Mouse (Mus musculus) urinary bladder, postnatal 4 days (tissue): ENCODE results near the gene Cdk14.

Experiments used
- DNase-seq, 2 experiments: peaks; one replicate each; pipeline ENCODE4 v3.0.0; 2021 to 2022; ENCODE audit warnings: low spot score in 2 of 2

Gene Cdk14

DNA sequence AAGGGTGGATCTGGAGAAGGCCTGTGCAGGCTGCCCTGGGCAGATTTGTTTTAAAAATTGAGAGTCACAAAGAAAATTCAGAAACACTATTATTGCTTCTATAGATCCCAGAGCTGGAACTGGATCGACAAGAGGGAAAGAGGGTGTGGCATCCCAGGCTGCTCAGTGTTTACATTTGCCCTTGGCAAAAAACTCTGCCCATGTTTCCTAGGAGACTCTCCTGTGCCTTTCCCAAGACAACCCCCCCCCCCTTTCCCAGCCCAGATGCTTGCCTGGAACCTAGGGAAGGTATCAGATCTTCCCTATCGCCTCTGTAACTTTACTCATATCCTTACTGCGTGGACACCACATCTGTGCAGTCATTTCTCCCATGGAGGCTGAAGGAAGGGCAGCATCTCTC is 628.9 kb downstream of the Cdk14 start:
- DNase-seq = no peak

DNA sequence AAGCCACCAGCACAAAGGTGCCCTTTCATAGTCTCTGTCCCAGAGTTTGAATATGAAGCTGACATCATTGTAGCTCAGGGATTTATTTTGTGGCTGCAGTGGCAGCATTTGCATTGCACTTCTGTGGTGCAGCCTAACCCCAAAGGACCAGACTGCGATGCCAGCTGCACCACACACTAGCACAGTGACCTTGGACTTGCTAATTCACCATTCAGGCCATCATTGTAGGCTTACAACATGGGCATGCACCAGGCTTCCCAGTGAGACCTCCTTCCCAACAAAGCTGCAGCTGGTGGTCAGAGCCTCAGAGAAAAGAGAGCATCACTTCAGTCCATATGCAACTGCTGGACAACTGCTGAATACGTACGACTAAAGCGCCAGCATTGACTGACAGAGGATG is 629.8 kb downstream of the Cdk14 start:
- DNase-seq = no peak

DNA sequence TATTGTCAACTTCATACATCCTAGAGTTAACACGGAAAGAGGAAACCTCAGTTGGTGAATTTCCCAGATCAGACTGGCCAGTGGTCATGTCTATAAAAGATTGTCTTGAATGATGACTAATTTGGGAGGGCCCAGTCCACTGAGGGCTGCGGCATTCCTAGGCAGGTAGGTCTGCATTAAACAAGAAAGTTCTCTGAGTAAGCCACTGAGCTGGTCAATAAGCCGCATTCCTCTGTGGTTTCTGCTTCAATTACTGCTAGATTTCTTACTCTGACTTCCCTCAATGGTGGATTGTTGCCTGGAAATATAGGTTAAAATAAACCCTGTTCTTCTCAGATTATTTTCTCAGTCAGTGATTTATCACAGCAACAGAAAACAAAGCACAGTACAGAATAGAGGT is 631.6 kb downstream of the Cdk14 start:
- no peak for DNase-seq

DNA sequence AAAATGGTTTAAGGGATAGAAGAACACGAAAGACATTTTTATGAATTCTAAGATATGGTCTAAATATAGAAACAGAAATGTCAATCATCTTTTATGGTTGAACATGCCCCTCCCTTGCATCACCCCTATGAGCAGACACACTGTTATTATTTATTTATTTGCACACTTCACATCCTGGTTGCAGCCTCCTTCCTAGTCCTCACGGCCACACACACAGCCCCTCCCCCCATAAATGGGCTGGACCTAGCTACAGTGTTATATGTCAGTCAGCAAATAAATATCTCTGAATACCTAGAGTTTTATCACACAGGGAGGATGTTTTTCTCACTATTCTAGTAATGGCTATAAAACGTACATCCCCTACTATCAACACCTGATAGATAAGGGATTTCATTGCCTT is 633.3 kb downstream of the Cdk14 start:
- DNase-seq = no peak

DNA sequence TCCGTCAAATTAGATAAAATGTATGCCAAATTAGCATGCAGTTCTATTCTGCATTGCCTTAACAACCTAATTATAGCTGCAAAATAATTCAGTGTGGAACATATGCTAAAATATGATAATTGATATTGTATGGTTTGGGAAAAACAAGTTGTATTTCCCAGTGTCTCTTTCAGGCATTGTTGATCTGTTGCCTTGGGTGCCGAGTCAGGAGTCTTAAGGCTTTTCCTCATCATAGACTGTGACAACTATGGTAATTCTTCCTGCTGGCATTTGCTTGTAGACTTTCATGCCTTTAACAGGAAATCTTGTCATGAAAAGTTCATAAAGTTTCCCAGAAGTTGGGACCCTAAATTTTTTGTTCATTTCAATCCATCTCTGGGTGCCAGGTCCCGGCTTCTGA is 641.8 kb downstream of the Cdk14 start:
- no peak for DNase-seq

DNA sequence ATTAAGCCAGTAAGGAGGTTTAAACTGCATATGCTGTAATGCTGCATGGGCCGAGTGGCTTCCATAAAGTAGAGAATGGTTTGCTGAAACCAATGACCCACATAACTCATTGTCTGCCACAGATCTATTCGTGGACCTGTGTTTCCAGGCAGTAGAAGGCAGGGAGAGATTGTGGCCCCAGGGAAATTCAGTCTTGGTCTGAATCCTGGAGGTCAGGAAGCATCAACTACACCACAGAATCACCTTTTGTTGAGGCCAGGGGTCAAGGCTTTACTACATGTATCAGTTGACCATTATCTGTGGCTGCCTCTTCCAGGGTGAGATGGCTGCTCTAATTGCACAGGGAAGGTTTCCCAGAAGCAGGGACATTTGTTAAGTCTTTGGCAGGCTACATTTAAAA is 643.6 kb downstream of the Cdk14 start:
- no peak for DNase-seq

DNA sequence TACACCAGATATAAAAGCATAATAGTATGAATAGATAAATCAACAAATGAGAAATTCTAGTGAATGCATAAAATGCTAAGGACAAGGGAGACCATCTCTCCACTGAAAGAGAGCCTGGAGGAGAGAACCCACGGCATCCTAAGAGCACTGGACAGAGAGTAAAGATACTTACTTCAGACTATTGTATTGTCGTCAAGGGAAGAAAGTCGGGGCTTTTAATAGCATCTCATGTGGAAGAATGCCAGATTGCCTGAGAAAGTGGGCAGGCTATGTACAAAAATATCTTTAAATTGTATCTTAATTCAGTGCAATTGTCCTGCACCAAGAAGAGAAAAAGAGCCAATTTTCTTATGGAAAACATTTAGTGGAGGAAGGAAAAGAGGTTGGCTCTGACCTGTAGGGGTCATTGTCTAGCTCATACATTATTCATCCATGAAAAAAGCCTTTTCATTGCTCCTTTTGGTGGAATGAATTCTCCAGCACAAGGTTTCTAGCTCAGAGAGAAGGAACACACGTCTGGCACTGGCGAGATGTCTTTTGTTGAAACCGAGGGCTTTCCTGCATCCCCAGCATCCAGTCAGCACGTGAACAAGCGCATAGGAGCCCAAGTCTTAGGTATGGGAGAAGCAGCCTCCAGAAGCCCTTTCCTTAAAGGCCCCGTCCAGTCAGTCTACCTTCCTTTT is 646.9 kb downstream of the Cdk14 start:
- DNase-seq = no peak

DNA sequence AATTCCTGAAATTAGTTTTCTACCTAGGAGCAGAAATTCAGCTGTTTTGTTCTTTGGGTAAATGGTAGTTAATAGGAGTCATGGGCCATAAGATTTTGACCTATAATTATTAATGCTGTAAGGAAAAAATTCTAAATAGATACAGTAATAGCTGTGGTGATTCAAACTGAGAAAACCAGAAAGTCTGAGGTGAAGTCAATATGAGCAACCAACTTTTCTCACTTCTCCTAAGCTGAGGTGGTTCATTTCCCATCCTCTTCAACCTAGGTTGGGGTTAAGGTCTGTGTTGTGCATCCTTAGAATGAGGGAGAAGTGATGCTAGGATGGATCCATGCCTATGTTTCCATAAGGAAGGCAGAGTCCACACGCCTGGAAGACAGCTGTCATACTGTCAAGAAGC is 649.5 kb downstream of the Cdk14 start:
- no peak for DNase-seq

DNA sequence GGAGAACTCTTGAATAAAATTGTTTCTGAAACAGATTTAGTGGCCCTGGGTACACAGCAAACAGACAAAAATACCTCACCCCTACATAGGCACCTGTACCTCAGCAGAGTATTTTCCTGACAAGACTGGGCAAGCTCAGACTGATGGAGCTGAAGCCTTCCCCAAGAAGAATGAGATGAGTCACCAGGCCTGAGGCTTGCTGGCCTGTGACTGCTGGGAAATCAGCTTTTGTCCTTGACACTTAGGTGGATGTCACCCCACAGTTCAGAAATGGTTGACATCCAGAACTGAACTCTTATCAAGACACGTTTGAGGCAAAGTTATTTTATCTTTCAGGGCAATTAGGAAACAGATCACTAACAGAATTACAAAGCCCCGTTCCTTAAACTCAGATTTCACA is 652.2 kb downstream of the Cdk14 start:
- DNase-seq = no peak

DNA sequence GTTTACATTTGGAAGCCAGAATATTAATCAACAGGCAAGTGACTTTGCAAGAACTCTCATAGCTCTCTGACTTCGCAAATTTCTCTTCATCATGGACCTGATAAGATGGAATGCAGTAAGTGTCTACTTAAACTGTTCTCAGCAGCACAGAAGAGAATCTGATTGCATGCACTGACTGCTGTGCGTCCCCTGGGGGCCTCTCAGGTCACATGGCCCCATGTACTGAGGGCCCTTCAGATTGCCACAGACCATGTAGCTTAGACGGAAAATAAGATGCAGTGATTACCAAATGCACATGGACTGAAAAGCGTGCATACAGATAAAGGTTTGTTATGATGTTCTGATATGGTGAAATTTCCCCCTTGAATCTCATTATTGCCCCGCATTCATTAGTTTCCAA is 653.4 kb downstream of the Cdk14 start:
- no peak for DNase-seq

DNA sequence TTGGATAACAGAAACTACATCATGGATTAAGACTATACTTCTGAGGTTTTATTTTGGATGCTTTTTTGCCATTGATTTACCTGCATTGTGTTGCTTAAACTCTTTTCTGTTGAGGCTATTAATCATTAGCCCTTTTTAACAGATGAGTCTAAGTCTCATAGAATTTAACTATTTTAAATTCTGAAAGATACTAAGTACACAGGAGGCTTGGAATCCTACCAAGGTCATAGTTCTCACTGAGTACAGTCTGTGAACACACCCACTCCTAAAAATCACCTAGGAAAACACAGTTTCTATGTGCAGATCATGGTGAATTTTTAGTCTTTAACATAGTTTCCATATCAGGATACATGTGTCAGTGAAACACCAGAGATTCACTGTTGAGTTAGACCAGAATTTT is 658.2 kb downstream of the Cdk14 start:
- DNase-seq = no peak

DNA sequence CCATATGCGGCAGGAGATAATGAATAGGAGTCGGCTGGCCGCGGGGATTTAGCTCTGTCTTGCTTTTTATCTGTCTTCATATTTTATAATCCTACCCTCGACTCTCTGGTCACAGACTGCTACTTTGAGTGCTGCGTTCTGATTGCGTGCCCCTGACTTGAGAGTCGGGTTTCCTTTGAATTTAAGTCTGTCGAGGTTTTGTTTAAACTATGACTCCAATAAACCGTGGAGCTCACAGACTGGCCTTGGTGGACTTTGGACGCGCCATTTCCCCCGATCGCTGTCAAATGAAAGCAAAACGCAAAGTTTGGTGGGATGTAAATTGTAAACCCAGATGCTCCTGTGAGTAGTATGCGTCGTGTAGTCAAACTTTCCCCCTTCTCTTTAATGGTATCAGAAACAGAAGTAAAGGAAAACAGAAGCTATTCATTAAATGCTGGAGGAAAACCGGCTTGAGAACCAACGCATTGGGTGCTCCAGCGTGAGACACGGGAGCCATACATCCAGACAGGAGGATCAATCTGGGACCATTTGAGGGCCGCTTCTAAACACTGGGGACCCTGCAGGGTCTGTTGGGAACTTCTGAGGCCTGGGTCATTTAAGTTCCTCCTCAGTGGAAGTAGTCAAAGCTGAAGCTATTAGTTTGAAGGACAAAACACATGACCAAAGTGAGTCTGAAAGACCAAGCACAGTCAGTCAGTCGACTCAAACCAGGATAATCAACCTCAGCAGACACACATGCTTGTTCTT is 661.6 kb downstream of the Cdk14 start:
- no peak for DNase-seq

DNA sequence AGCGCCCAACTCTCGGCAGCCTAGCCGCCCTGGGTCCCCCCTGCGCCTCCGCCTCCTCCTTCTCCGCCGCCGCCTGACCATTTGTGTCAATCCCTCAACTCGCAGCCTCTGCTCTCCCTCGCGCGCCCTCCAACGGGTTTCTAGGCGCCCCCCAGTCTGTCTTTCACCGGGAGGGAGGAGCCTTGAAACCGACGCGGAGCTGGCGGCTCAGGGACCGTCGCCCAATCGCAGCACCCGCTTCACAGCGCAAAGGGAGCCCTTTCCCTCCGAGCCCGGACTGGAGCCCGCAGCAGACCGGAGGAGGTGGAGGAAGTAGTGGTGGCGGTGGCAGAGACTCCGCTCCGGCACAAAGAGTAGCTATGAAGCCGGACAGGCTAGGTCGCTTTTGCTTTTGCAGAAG is 662.2 kb downstream of the Cdk14 start, which contains the start of gene Fzd1:
TSS of gene Fzd1 (minus strand) at position 134 of the 400 bp plus-strand sequence.
- peak; percentile 94 for DNase-seq

DNA sequence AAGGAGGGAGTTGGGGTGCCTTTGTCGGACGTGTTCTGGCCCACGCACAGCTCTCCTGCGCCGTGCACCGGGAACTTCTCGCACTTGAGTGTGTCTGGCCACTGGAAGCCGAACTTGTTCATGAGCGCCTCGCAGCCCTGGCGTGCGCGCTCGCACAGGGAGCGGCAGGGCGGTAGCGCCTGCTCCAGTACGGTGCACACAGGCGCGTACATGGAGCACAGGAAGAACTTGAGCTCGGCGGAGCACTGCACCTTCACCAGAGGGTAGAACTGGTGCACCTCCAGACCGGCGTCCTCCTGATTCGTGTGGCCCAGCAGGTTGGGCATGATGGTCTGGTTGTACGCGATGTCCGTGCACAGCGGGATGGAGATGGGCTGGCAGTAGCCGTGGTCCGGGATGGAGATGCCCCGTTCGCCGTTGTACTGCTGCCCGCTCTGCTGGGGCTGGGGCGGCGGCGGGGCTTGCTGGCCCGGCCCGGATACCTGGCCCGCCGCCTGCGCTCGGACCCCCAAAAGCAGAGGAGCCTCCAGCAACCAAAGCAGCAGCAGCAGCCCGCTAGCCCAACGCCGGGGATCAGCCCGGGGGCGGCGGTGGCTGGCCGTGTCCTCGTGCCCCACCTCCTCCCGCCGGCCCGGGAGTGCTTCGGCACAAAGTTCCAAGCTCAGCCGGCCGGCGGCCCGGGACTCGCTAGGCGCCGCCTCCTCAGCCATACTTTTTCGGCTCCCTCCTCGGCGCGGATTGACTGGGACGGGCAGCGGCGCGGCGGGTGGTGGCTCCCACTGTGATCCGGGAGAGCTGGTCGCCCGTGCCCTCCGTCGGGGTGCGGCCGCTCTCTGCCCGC is 663.0 kb downstream of the Cdk14 start:
- peak; percentile 62 to 70 for DNase-seq

DNA sequence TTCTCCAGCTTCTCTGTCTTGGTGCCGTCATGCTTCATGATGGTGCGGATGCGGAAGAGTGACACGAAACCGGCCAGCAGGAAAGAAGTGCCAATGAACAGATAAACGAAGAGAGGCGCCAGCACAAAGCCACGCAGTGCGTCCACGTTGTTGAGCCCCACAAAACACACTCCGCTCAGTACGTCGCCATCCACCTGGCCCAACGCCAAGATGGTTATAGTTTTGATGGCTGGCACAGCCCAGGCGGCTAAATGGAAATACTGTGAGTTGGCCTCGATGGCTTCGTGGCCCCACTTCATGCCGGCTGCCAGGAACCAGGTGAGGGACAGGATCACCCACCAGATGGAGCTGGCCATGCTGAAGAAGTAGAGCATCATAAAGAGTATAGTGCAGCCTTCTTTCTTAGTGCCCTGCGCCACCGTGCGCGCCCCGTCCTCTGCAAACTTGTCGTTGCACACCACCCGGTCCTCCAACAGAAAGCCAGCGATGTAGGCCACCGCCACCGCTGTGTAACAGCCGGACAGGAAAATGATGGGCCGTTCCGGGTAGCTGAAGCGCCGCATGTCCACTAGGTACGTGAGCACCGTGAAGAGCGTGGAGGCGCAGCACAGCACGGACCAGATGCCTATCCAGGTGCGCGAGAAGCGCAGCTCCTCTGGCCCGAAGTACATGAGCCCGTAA is 664.0 kb downstream of the Cdk14 start:
- peak; percentile 30 to 70 for DNase-seq

DNA sequence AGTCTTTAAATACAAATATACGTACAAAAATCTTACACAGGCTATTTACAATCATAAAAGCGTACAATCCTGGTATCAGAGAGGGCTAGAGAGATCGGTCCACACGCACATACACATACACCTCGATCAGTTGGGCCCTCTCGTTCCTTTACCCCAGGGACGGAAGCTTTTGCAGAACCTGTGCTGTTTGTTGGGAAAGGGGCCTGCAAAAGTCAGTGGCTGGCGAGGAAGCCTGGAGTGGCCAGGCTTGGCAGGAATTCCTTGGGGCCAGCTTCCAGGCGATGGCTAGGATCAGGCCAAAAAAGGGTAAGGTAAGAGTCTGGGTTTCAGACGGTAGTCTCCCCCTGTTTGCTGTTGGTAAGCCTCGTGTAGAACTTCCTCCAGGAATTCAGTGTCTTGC is 664.8 kb downstream of the Cdk14 start:
- DNase-seq = no peak

DNA sequence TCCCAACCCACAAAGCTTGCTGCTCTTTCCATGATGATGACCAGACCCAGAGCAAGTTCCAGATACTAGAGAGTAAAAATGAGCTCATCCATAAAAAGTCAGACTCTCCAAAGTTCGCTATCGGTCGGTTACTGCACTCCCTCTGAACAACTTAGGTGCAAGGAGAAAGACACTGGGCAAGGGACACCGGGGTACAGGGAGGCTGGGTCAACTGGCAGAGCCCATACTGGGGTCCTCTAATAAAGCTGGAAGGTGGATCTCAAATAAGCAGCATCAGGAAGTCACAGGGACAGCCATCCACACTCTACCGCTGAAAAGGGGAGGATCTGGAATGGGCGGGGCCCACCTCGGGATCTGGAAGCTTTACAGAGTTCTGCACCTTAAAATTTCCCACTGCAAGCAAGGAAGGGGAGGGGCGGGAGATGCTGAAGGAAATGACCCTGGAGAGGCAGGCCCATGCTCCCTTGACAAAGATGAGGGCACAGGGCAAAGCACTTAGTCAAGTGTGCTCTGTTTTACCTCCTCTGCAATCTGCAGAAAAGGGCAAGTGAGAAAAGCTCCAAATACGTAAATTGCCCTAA is 665.3 kb downstream of the Cdk14 start:
- no peak for DNase-seq
